Mouse (Mus musculus) C2C12 (cell line): Measurements from ENCODE around the gene Gch1. TPM values are rescaled to one million over a fixed set of nuclear protein-coding genes. Genes with fewer than 3 reads are reported as not detected.

Experiments
- H3K27me3 ChIP-seq: one replicate; pipeline ENCODE4 v1.6.1; 2011; ENCODE audit not compliant: control insufficient read depth, insufficient read depth, insufficient read length
- H3K36me3 ChIP-seq: one replicate; pipeline ENCODE4 v1.6.1; 2011; ENCODE audit not compliant: control insufficient read depth, insufficient read depth
- H3K4me3 ChIP-seq: one replicate; pipeline ENCODE4 v1.5.1; 2011; ENCODE audit warnings: mild to moderate bottlenecking, control low read depth; ENCODE audit not compliant: poor library complexity, insufficient read depth, severe bottlenecking
- H3K79me2 ChIP-seq: one replicate; pipeline ENCODE4 v1.6.1; 2011; ENCODE audit not compliant: control insufficient read depth, insufficient read depth
- H3K79me3 ChIP-seq: one replicate; pipeline ENCODE4 v1.6.1; 2011; ENCODE audit warnings: low read depth, control low read depth
- H3ac ChIP-seq: one replicate; pipeline ENCODE3; 2011; ENCODE audit warnings: low read depth; ENCODE audit not compliant: control insufficient read depth, insufficient read length
- CEBPB ChIP-seq: IDR thresholded peaks from one replicate; pipeline ENCODE4 v1.6.1; 2011; ENCODE audit warnings: low read depth, mild to moderate bottlenecking, control low read depth, moderate library complexity
- CTCF ChIP-seq: IDR thresholded peaks from one replicate; pipeline ENCODE4 v1.5.1; 2011; ENCODE audit not compliant: control insufficient read depth, insufficient read depth, insufficient read length
- FOSL1 ChIP-seq: IDR thresholded peaks from one replicate; pipeline ENCODE4 v1.8.0; 2011; ENCODE audit warnings: mild to moderate bottlenecking, low read length; ENCODE audit not compliant: poor library complexity, insufficient read depth, severe bottlenecking
- MAX ChIP-seq: IDR thresholded peaks from one replicate; pipeline ENCODE4 v1.6.1; 2011; ENCODE audit warnings: mild to moderate bottlenecking, control low read depth
- MYOD1 ChIP-seq: IDR thresholded peaks from one replicate; pipeline ENCODE4 v1.6.1; 2011; ENCODE audit warnings: low read depth; ENCODE audit not compliant: control insufficient read depth, insufficient read length
- MYOG ChIP-seq: IDR thresholded peaks from one replicate; pipeline ENCODE4 v1.6.1; 2011; ENCODE audit not compliant: control insufficient read depth, insufficient read length; ENCODE audit errors: extremely low read depth
- USF1 ChIP-seq: IDR thresholded peaks from one replicate; pipeline ENCODE4 v1.6.1; 2011; ENCODE audit warnings: low read depth, mild to moderate bottlenecking, control low read depth, moderate library complexity
- polyA plus RNA-seq: library from polyadenylated mRNA; unstranded; fragments of >200 nt; fragmentation: generic; extraction: Trizol; gene quantifications from one replicate; pipeline ENCODE4 v1.2.1, GENCODE M21; 2012; ENCODE audit warnings: missing spikeins

Gene Gch1
- polyA plus RNA-seq, 1 experiment: 9.6 TPM

DNA sequence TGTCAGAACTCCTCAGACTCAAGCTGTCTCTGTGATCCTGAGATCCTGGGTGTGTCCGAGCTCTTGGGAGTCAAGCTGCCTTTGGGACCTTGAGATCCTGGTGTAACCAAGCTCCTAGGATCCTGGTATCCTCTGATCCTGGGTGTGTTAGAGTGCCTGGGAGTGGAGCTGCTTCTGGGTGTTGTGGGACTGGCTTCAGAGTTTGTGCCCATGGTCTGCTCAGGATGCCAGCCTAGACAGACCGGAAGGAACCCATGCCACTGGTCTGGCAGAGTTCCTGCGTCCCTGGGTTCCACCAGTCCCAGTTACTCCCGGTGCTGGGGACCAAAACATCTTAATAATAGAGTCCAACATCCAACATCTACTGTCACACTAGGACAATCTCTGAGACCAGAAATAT, 24.1 kb upstream of the Gch1 start:
- H3K36me3 ChIP-seq: no peaks in the 10 kb centered on the region
- no peaks in the 10 kb centered on the region for H3K79me2 ChIP-seq
- no peaks in the 10 kb centered on the region for H3K27me3 ChIP-seq
- no peak for TF ChIP-seq FOSL1
- no peak for TF ChIP-seq CEBPB
- TF ChIP-seq MYOG: no peak
- TF ChIP-seq CTCF: no peak
- no peak for TF ChIP-seq MAX
- TF ChIP-seq MYOD1: no peak
- TF ChIP-seq USF1: no peak
- no peak overlapping the region for H3ac ChIP-seq
- no peaks in the 10 kb centered on the region for H3K79me3 ChIP-seq
- H3K4me3 ChIP-seq: no peak overlapping the region

DNA sequence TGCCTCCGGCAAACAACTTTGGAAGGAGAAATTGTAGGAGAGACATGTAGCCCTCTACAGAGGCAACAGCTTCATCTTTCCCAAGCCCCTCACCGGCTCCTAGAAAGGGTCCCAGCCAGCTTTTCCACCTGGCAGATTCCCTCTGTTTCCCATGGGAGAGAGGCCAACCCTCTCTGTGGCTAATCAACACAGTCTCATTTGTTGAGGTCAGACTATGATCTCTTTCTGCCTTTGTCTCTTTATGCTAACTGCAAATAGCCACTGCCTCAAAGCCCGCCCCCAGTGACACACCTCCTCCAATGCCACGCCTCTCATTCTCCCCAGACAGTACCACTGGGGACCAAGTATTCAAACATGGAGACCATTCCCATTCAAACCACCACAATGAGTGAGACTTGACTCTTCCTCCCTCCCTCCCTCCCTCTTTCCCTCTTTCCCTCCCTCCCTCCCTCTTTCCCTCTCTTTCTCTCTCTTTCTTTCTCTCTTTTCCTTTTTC, 20.5 kb upstream of the Gch1 start:
- H3K4me3 ChIP-seq: no peak overlapping the region
- no peaks in the 10 kb centered on the region for H3K79me3 ChIP-seq
- no peaks in the 10 kb centered on the region for H3K36me3 ChIP-seq
- no peak for TF ChIP-seq MYOG
- TF ChIP-seq CEBPB: no peak
- TF ChIP-seq CTCF: no peak
- no peak for TF ChIP-seq FOSL1
- TF ChIP-seq MAX: no peak
- TF ChIP-seq MYOD1: no peak
- TF ChIP-seq USF1: no peak
- H3ac ChIP-seq: no peak overlapping the region
- no peaks in the 10 kb centered on the region for H3K79me2 ChIP-seq
- H3K27me3 ChIP-seq: no peaks in the 10 kb centered on the region

DNA sequence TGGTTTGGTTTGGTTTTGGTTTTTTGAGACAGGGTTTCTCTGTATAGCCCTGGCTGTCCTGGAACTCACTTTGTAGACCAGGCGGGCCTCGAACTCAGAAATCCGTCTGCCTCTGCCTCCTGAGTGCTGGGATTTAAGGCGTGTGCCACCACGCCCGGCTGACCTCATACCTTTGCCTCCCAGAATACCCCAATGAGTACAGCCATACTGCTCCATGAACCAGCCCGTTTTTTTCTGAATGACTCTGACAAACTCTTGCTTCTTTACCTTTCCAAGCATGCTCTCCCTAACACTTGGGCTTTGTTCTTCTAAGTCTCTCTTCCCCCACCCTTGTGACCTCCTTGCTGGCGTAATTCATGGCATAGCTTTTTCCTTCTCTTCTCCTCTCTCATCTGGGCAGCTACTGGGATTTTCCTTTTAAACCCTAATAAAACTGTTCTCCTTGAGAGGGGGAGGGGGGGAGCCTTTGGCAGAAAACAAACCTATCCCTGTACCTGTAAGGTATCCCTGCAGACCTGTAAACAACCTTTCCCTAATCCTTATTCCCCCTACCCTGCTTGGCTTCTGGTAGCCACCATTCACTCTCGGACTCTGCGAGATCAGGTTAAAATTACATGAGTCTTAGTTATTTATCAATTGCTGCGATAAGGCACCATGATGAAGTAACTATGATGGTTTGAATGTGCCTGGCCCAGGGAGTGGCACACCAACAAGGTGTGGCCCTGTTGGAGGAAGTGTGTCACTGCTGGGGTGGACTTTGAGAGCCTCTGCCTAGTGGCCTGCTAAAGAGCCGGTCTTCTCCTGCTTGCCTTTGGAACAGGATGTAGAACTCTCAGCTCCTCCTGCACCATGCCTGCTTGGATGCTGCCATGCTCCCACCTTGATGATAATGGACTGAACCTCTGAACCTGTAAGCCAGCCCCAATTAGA, 19.6 kb upstream of the Gch1 start:
- TF ChIP-seq MAX (no peak), USF1 (no peak), CEBPB (no peak), MYOD1 (no peak), MYOG (no peak), FOSL1 (no peak), CTCF (no peak)
- Histone ChIP-seq H3K27me3 (no peaks in the 10 kb centered on the region), H3K79me3 (no peaks in the 10 kb centered on the region), H3K4me3 (no peak overlapping the region), H3K79me2 (no peaks in the 10 kb centered on the region), H3K36me3 (no peaks in the 10 kb centered on the region), H3ac (no peak overlapping the region)

DNA sequence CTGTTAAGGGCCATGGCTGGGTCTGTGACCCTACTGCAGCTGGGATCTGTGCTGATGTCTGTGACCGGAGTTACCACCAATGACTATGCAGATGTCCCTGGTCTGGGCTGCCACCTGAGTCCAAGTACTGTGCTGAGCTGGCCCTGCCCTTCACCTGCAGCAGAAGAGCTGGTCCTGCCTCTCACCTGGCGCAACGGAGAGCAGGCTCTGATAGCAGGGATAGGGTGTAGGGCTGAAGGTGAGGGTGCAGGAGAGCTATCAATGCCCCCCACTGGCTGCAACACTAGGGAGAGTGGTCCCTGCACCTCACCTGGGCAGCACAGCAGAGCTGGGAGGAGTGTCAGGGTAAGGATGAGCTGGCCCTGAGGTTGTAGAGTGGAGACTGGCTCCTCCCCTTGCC, 17.4 kb upstream of the Gch1 start:
- Histone ChIP-seq H3K4me3 (no peak overlapping the region), H3K79me3 (no peaks in the 10 kb centered on the region), H3ac (no peak overlapping the region), H3K27me3 (no peaks in the 10 kb centered on the region), H3K79me2 (no peaks in the 10 kb centered on the region), H3K36me3 (no peaks in the 10 kb centered on the region)
- TF ChIP-seq CEBPB: no peak
- TF ChIP-seq USF1: no peak
- TF ChIP-seq MYOG: no peak
- no peak for TF ChIP-seq FOSL1
- no peak for TF ChIP-seq MYOD1

DNA sequence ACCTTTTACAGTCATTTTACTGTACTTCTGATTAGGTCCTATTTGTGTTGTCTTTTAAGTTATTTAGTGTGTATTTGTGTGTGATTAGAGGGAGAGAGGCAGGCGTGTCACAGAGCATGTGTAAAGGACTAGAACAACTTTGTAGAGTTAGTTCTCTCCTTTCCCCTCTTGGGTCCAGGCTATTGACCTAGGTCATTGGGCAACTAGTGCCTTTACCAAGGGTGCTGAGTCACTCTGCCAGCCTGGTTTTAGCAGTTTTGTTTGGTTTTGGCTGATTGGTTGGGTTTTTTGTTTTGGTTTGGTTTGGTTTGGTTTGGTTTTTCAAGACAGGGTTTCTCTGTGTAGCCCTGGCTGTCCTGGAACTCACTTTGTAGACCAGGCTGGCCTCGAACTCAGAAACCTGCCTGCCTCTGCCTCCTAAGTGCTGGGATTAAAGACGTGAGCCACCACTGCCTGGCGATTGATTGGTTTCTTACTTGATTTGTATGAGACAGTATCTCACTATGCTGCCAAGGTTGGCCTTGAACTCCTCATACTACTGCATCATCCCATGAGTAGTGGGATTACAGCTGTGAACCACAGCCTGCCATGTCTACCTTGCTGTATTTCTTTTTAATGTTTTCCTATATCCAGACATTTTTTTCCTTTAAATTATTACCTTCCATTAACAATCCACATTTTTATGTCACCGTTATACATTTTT, 16.2 kb upstream of the Gch1 start:
- no peaks in the 10 kb centered on the region for H3K27me3 ChIP-seq
- TF ChIP-seq MYOD1 (no peak), MAX (no peak), CEBPB (no peak), CTCF (no peak), FOSL1 (no peak), MYOG (no peak), USF1 (no peak)
- H3K79me3 ChIP-seq: no peaks in the 10 kb centered on the region
- H3K4me3 ChIP-seq: no peak overlapping the region
- H3K36me3 ChIP-seq: no peaks in the 10 kb centered on the region
- no peaks in the 10 kb centered on the region for H3K79me2 ChIP-seq
- no peak overlapping the region for H3ac ChIP-seq
